ENCODE assay signal across 30 mouse cellular contexts in the genomic region with DNA sequence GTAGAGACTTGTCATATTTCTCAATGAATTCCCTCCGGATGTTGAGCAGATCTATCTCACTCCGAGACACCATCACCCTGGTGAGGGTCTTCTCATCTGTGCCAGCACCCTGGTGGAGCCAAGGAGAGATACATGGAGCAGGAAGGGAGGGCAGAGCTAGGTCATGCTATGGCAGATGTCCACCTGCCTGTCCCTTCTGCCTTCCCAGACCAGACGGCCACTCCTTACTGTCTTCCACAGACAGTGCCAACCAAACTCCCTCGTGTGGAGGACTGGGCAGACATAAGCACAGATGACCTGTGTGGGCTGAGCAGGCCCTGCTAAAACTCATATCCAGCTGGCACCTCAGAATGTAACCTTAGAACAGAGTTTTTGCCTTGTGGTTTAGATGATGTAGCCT.
"Had no signal": no experiment of that assay in that cellular context is flagged by ENCODE, and none has a peak within 500 bp of the region (broad histone marks: within the 10 kb centered on the region; RNA-seq: fewer than 3 reads in every experiment).

No protein-coding gene starts in this region.

- H3K27me3 ChIP-seq: heart, embryonic 12.5 days; heart, embryonic 13.5 days; heart, embryonic 15.5 days; hindbrain, embryonic 12.5 days; hindbrain, embryonic 13.5 days; hindbrain, embryonic 15.5 days; intestine, embryonic 15.5 days; kidney, embryonic 15.5 days had no signal

- H3K27ac ChIP-seq: heart, embryonic 13.5 days; heart, embryonic 15.5 days; hindbrain, embryonic 10.5 days; hindbrain, embryonic 12.5 days; hindbrain, embryonic 13.5 days; hindbrain, embryonic 14.5 days; hindbrain, embryonic 15.5 days; hindbrain, postnatal 0 days; intestine, embryonic 15.5 days; kidney, embryonic 15.5 days; kidney, postnatal 0 days; layer of hippocampus, adult 2 months; left cerebral cortex, adult 2 months had no signal

- DNase-seq: heart, postnatal 10 days; heart, postnatal 14 days; heart, postnatal 36 days; heart, postnatal 4 days; kidney, adult 11 months; kidney, adult 18-20 months; kidney, adult 2 months; kidney, adult 8-10 months; kidney, adult 9 months; kidney, postnatal 10 days; kidney, postnatal 14 days; kidney, postnatal 25 days; kidney, postnatal 36 days; kidney, postnatal 4 days; layer of hippocampus, adult 9-11 months; layer of hippocampus, postnatal 36 days had no signal

- H3K4me3 ChIP-seq: heart, embryonic 12.5 days; heart, embryonic 13.5 days; heart, embryonic 15.5 days; hindbrain, embryonic 10.5 days; hindbrain, embryonic 12.5 days; hindbrain, embryonic 13.5 days; hindbrain, embryonic 15.5 days; intestine, embryonic 15.5 days; kidney, embryonic 15.5 days; layer of hippocampus, adult 2 months; left cerebral cortex, adult 2 months had no signal

- H3K4me1 ChIP-seq: hindbrain, embryonic 10.5 days; hindbrain, embryonic 12.5 days; hindbrain, embryonic 13.5 days; hindbrain, embryonic 15.5 days; kidney, embryonic 15.5 days had no signal
